Mouse (Mus musculus) liver, postnatal 0 days (tissue): Measurements from ENCODE around the gene 5330417H12Rik.

Experiments used
- CTCF ChIP-seq: sonication (generic); IDR thresholded peaks from 2 replicates; pipeline ENCODE4 v1.5.1; 2016; ENCODE audit warnings: antibody characterized with exemption, low read depth
- EP300 ChIP-seq: IDR thresholded peaks from 2 replicates; pipeline ENCODE4 v1.6.1; 2016; ENCODE audit warnings: antibody characterized with exemption, low read depth, mild to moderate bottlenecking

DNA sequence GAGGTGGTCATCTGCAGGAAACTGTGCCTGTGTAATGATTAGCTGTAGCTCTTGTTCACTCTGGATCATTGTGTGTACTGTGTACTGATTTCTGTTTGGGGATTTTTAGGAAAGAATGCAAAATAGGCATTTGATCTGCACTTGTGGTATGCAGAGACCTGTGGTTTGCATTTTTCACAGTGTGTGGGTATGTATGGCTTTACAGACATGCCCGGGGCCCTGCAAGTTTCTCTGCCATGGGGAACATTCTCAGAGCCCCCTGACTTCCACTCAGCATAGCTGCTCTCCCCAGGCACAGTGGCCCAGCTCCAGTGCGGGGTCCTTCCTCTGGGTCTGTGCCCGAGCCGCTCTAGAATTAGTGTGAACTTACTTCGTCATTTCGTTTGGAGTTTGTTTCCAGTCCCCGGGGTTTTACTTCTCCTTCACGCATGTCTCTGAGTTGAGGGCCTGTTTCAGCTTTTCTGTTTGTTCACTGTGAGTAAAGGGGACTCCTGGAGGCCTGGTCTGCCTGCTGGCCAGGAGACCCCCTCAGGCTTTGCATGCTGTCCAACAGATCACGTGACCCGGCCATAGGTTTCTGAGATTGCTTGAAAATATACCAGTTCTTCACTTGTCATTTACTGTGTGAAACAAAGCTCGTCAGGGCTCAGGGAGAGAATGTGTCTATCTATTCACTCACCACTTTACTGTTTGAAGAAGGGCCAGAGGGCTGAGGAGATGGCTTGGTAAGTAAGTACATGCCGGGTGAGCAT is 24.2 kb upstream of the 5330417H12Rik start:
- no peak for TF ChIP-seq CTCF
- no peak for TF ChIP-seq EP300
